Mouse (Mus musculus): ENCODE measurements around the gene Polrmt.

The Polrmt gene

GRCm38 (mm10) chr10:79745898-79746773 lies at the start of gene Polrmt:
Polrmt (minus strand) TSS chr10:79746581.
- DNase-seq (ENCODE audit: low spot score in 2 of 2), result peak; percentile 92 to 98

- DNase-seq (ENCODE audit: low spot score in 2 of 2), result no peak
Observed at GRCm38 (mm10) chr10:79795905-79796304, 49.5 kb upstream of the Polrmt start.

- peak in 1 of 2 experiments; percentile 35 for DNase-seq (ENCODE audit: low spot score in 2 of 2)
Observed at GRCm38 (mm10) chr10:79794491-79794931, 48.1 kb upstream of the Polrmt start.

GRCm38 (mm10) chr10:79793738-79794490 lies 47.5 kb upstream of the Polrmt start:
- peak; percentile 70 to 73 for DNase-seq (ENCODE audit: low spot score in 2 of 2)

GRCm38 (mm10) chr10:79793051-79793737 lies 46.8 kb upstream of the Polrmt start, which contains the start of gene Palm:
Palm (plus strand) TSS chr10:79793572.
- peak; percentile 85 for DNase-seq (ENCODE audit: low spot score in 2 of 2)

- DNase-seq (ENCODE audit: low spot score in 2 of 2), result no peak
Observed at GRCm38 (mm10) chr10:79792339-79793040, 46.1 kb upstream of the Polrmt start.

GRCm38 (mm10) chr10:79790861-79791260 lies 44.5 kb upstream of the Polrmt start, which contains the start of gene Prss57:
Prss57 (minus strand) TSS chr10:79790961.
- no peak for DNase-seq (ENCODE audit: low spot score in 2 of 2)

GRCm38 (mm10) chr10:79789581-79789980 lies 43.2 kb upstream of the Polrmt start:
- no peak for DNase-seq (ENCODE audit: low spot score in 2 of 2)

- DNase-seq (ENCODE audit: low spot score in 2 of 2), result peak in 1 of 2 experiments; percentile 78
Observed at GRCm38 (mm10) chr10:79788386-79789158, 42.2 kb upstream of the Polrmt start.

GRCm38 (mm10) chr10:79783920-79784800 lies 37.8 kb upstream of the Polrmt start:
- DNase-seq (ENCODE audit: low spot score in 2 of 2), result no peak

GRCm38 (mm10) chr10:79783050-79783449 lies 36.7 kb upstream of the Polrmt start:
- DNase-seq (ENCODE audit: low spot score in 2 of 2), result no peak

- no peak for DNase-seq (ENCODE audit: low spot score in 2 of 2)
Observed at GRCm38 (mm10) chr10:79781956-79782355, 35.6 kb upstream of the Polrmt start.

GRCm38 (mm10) chr10:79781139-79781538 lies 34.8 kb upstream of the Polrmt start:
- DNase-seq (ENCODE audit: low spot score in 2 of 2), result no peak

- DNase-seq (ENCODE audit: low spot score in 2 of 2), result no peak
Observed at GRCm38 (mm10) chr10:79780664-79781015, 34.3 kb upstream of the Polrmt start.

- peak; percentile 94 to 97 for DNase-seq (ENCODE audit: low spot score in 2 of 2)
Observed at GRCm38 (mm10) chr10:79779784-79780663, 33.6 kb upstream of the Polrmt start.

GRCm38 (mm10) chr10:79779193-79779592 lies 32.8 kb upstream of the Polrmt start:
- DNase-seq (ENCODE audit: low spot score in 2 of 2), result no peak

GRCm38 (mm10) chr10:79778006-79778405 lies 31.6 kb upstream of the Polrmt start:
- no peak for DNase-seq (ENCODE audit: low spot score in 2 of 2)

GRCm38 (mm10) chr10:79777103-79777531 lies 30.7 kb upstream of the Polrmt start, which contains the start of gene Fstl3:
Fstl3 (plus strand) TSS chr10:79777272.
- no peak for DNase-seq (ENCODE audit: low spot score in 2 of 2)

All from frontal cortex, postnatal 36 days (tissue).